Mouse (Mus musculus): ENCODE data around the gene Polr2l.
A peak's percentile ranks its signal among the peaks of the same experiment; 100 is the strongest.
"Not testable (repeated sequence)": the region's sequence is repeated elsewhere in the genome, so short reads cannot be mapped to it uniquely, and the experiment has no call there.

The Polr2l gene

GRCm38 (mm10) chr7:141451928-141452327 lies 23.0 kb downstream of the Polr2l start:
- no peak for DNase-seq (ENCODE audit: low read depth, low spot score)

GRCm38 (mm10) chr7:141447110-141447991 lies 27.6 kb downstream of the Polr2l start, which contains the start of gene Rplp2:
TSS of gene Rplp2 (plus strand) at chr7:141447370.
- DNase-seq (ENCODE audit: low read depth, low spot score): peak; percentile 87

GRCm38 (mm10) chr7:141446374-141446773 lies 28.6 kb downstream of the Polr2l start:
- not testable (repeated sequence) for DNase-seq (ENCODE audit: low read depth, low spot score)

GRCm38 (mm10) chr7:141443828-141444237 lies 31.1 kb downstream of the Polr2l start, which contains the start of gene Pidd1:
TSS of gene Pidd1 (minus strand) at chr7:141444025.
- peak; percentile 57 for DNase-seq (ENCODE audit: low read depth, low spot score)

- DNase-seq (ENCODE audit: low read depth, low spot score): no peak
These were observed 31.7 kb downstream of the Polr2l start for GRCm38 (mm10) chr7:141443081-141443821.

- DNase-seq (ENCODE audit: low read depth, low spot score): no peak
These were observed 32.7 kb downstream of the Polr2l start for GRCm38 (mm10) chr7:141442199-141442598.

GRCm38 (mm10) chr7:141441460-141441859 lies 33.5 kb downstream of the Polr2l start:
- no peak for DNase-seq (ENCODE audit: low read depth, low spot score)

GRCm38 (mm10) chr7:141440613-141441012 lies 34.3 kb downstream of the Polr2l start:
- DNase-seq (ENCODE audit: low read depth, low spot score): no peak

GRCm38 (mm10) chr7:141439811-141440210 lies 35.1 kb downstream of the Polr2l start:
- no peak for DNase-seq (ENCODE audit: low read depth, low spot score)

- DNase-seq (ENCODE audit: low read depth, low spot score): no peak
These were observed 35.7 kb downstream of the Polr2l start for GRCm38 (mm10) chr7:141439140-141439679.

GRCm38 (mm10) chr7:141438201-141438968 lies 36.5 kb downstream of the Polr2l start:
- no peak for DNase-seq (ENCODE audit: low read depth, low spot score)

- DNase-seq (ENCODE audit: low read depth, low spot score): no peak
These were observed 37.5 kb downstream of the Polr2l start, which contains the start of gene Slc25a22 for GRCm38 (mm10) chr7:141437178-141438120. TSS of gene Slc25a22 (minus strand) at chr7:141437892.

- DNase-seq (ENCODE audit: low read depth, low spot score): no peak
These were observed 38.4 kb downstream of the Polr2l start for GRCm38 (mm10) chr7:141436523-141436892.

- no peak for DNase-seq (ENCODE audit: low read depth, low spot score)
These were observed 38.9 kb downstream of the Polr2l start for GRCm38 (mm10) chr7:141435856-141436522.

- DNase-seq (ENCODE audit: low read depth, low spot score): no peak
These were observed 39.6 kb downstream of the Polr2l start for GRCm38 (mm10) chr7:141435129-141435855.

- DNase-seq (ENCODE audit: low read depth, low spot score): no peak
These were observed 40.5 kb downstream of the Polr2l start for GRCm38 (mm10) chr7:141434464-141434863.

GRCm38 (mm10) chr7:141433517-141434400 lies 41.2 kb downstream of the Polr2l start:
- no peak for DNase-seq (ENCODE audit: low read depth, low spot score)

Measured in embryo, embryonic 11.5 days (tissue).